In genomic region chr3:149239664-149240063, GRCm38 (mm10) we compare ENCODE assay signal across 14 mouse cellular contexts.
"Had no signal": no experiment of that assay in that cellular context is flagged by ENCODE, and none has a peak within 500 bp of the region (broad histone marks: within the 10 kb centered on the region; RNA-seq: fewer than 3 reads in every experiment).

No protein-coding gene starts in this region.

- H3K9me3 ChIP-seq: limb, embryonic 13.5 days; liver, embryonic 12.5 days; lung, embryonic 15.5 days; midbrain, embryonic 12.5 days; neural tube, embryonic 13.5 days; stomach, embryonic 15.5 days had no signal

- ATAC-seq: liver, embryonic 12.5 days; midbrain, embryonic 16.5 days had no signal

- DNase-seq: kidney, postnatal 10 days; left cerebral cortex, postnatal 4 days; lung, postnatal 14 days; retina, postnatal 1 day; right cerebral cortex, postnatal 14 days; thymus, adult 2 months; thymus, postnatal 25 days had no signal

- H3K4me1 ChIP-seq: limb, embryonic 13.5 days; liver, embryonic 12.5 days; lung, embryonic 15.5 days; midbrain, embryonic 12.5 days; neural tube, embryonic 13.5 days; stomach, embryonic 15.5 days had no signal

- H3K4me3 ChIP-seq: limb, embryonic 13.5 days; liver, embryonic 12.5 days; lung, embryonic 15.5 days; midbrain, embryonic 12.5 days; neural tube, embryonic 13.5 days; stomach, embryonic 15.5 days had no signal

- H3K27me3 ChIP-seq: liver, embryonic 12.5 days; lung, embryonic 15.5 days; midbrain, embryonic 12.5 days; neural tube, embryonic 13.5 days; stomach, embryonic 15.5 days had no signal

- H3K27ac ChIP-seq: limb, embryonic 13.5 days; liver, embryonic 12.5 days; lung, embryonic 15.5 days; midbrain, embryonic 12.5 days; neural tube, embryonic 13.5 days; stomach, embryonic 15.5 days had no signal

- H3K36me3 ChIP-seq: limb, embryonic 13.5 days; liver, embryonic 12.5 days; lung, embryonic 15.5 days; midbrain, embryonic 12.5 days; neural tube, embryonic 13.5 days; stomach, embryonic 15.5 days had no signal

- H3K9ac ChIP-seq: limb, embryonic 13.5 days; liver, embryonic 12.5 days; lung, embryonic 15.5 days; midbrain, embryonic 12.5 days; neural tube, embryonic 13.5 days; stomach, embryonic 15.5 days had no signal

- H3K4me2 ChIP-seq: limb, embryonic 13.5 days; liver, embryonic 12.5 days; lung, embryonic 15.5 days; midbrain, embryonic 12.5 days; neural tube, embryonic 13.5 days; stomach, embryonic 15.5 days had no signal
